Comparison of ENCODE assay signal across 1 mouse cellular context in genomic region chr16:58676633-58677032, GRCm38 (mm10).
TF ChIP-seq lines count a peak whose summit lies in the region.

No protein-coding gene starts in this region.

TF ChIP-seq in MEL, 35 proteins besides CTCF, POLR2A, EP300 and RAD21:
- no peak for TF ChIP-seq CHD2 (IDR thresholded peaks at IDR 0.05; ENCODE audit: low read length)
- TF ChIP-seq KAT2A (conservative IDR thresholded peaks at IDR 0.05; ENCODE audit: low read depth, low read length), result no peak
- TF ChIP-seq MEF2A (IDR thresholded peaks at IDR 0.05; ENCODE audit: extremely low read depth, insufficient replicate concordance, low read depth, low read length, poor library complexity, severe bottlenecking), result no peak
- TF ChIP-seq SMC3 (IDR thresholded peaks at IDR 0.05; ENCODE audit: low read depth, low read length), result no peak
- peak; percentile 66 for TF ChIP-seq GATA1 (IDR thresholded peaks at IDR 0.05; ENCODE audit: low read depth, low read length)
- no peak for TF ChIP-seq BHLHE40 (IDR thresholded peaks at IDR 0.05; ENCODE audit: borderline replicate concordance, low read depth, low read length)
- TF ChIP-seq TCF12 (IDR thresholded peaks at IDR 0.05; ENCODE audit: low read depth, low read length), result peak; percentile 46; the same call in 1 of the 2 replicates
- TF ChIP-seq ETS1 (IDR thresholded peaks at IDR 0.05; ENCODE audit: low read depth, low read length), result peak; percentile 43; the same call in 1 of the 2 replicates
- no peak for TF ChIP-seq USF2 (IDR thresholded peaks at IDR 0.05; ENCODE audit: borderline replicate concordance in 1 of 2, insufficient read depth in 1 of 2, low read depth in 1 of 2, low read length in 2 of 2)
- TF ChIP-seq MXI1 (IDR thresholded peaks at IDR 0.05; ENCODE audit: low read depth, low read length), result no peak
- TF ChIP-seq TAL1 (IDR thresholded peaks at IDR 0.05; ENCODE audit: low read length), result 0 out of 2 replicates have a peak, but pooled peaks have one; percentile 36
- no peak for TF ChIP-seq ZC3H11A (IDR thresholded peaks at IDR 0.05; ENCODE audit: low read depth, low read length)
- TF ChIP-seq MYC (IDR thresholded peaks at IDR 0.05; ENCODE audit: low read depth, low read length), result no peak
- no peak for TF ChIP-seq ELF1 (IDR thresholded peaks at IDR 0.05; ENCODE audit: low read depth, low read length)
